Mouse (Mus musculus) forebrain, embryonic 10.5 days (tissue): ENCODE measurements around the gene Ppfibp1. TPM values are rescaled to one million over a fixed set of nuclear protein-coding genes. Genes with fewer than 3 reads are reported as not detected.
A peak's percentile ranks its signal among the peaks of the same experiment; 100 is the strongest.
"Not testable (repeated sequence)": the region's sequence is repeated elsewhere in the genome, so short reads cannot be mapped to it uniquely, and the experiment has no call there.

ENCODE experiments used
- DNase-seq: peaks from one replicate; pipeline ENCODE4 v3.0.0-alpha.2; 2017; ENCODE audit warnings: low spot score; ENCODE audit errors: extremely low spot score
- H3K27ac ChIP-seq: fragments of 300-500 bp; sonication (generic); 2 replicates; pipeline ENCODE4 v1.5.1; 2016; ENCODE audit warnings: mild to moderate bottlenecking
- H3K27me3 ChIP-seq: fragments of 300-500 bp; sonication (generic); 2 replicates; pipeline ENCODE4 v1.6.1; 2016; ENCODE audit warnings: mild to moderate bottlenecking; ENCODE audit not compliant: poor library complexity, severe bottlenecking
- H3K36me3 ChIP-seq: fragments of 300-500 bp; sonication (generic); replicated peaks from 2 replicates; pipeline ENCODE4 v1.6.1; 2016; ENCODE audit warnings: mild to moderate bottlenecking, moderate library complexity
- H3K4me1 ChIP-seq: fragments of 300-500 bp; sonication (generic); 2 replicates; pipeline ENCODE4 v1.6.1; 2016
- H3K4me3 ChIP-seq: fragments of 300-500 bp; sonication (generic); 2 replicates; pipeline ENCODE4 v1.5.1; 2016; ENCODE audit warnings: mild to moderate bottlenecking, moderate library complexity
- H3K9me3 ChIP-seq: fragments of 300-500 bp; sonication (generic); 2 replicates; pipeline ENCODE4 v1.6.1; 2016; ENCODE audit warnings: mild to moderate bottlenecking, moderate library complexity
- WGBS: fragments of 180-500 bp; shearing (Covaris S2); methylation state at CpG from one replicate; pipeline ENCODE4 v1.1.7; 2016; 5-methylcytosine and 5-hydroxymethylcytosine counted together
- polyA plus RNA-seq: library from polyadenylated mRNA; unstranded; fragments of >200 nt; fragmentation: Nextera tagmentation; extraction: Ambion mirVana; gene quantifications from 2 replicates; pipeline ENCODE4 v1.2.1, GENCODE M21; 2016

Gene Ppfibp1
- polyA plus RNA-seq, 1 experiment from 2014 or later: 30.0 TPM

GRCm38 (mm10) chr6:146864370-146864769 lies 23.9 kb upstream of the Ppfibp1 start:
- not testable (repeated sequence) for H3K4me3 ChIP-seq, DNase-seq, H3K27me3 ChIP-seq, H3K36me3 ChIP-seq, H3K27ac ChIP-seq, H3K9me3 ChIP-seq, H3K4me1 ChIP-seq
- 68% methylated on average over 5 of the region's 5 CpGs for WGBS

GRCm38 (mm10) chr6:146865701-146866100 lies 22.6 kb upstream of the Ppfibp1 start:
- DNase-seq: no peak
- H3K27ac ChIP-seq: no peak overlapping the region
- H3K27me3 ChIP-seq: no peaks in the 10 kb centered on the region
- H3K4me3 ChIP-seq: no peak overlapping the region
- H3K36me3 ChIP-seq: no peaks in the 10 kb centered on the region
- H3K4me1 ChIP-seq: no peaks in the 10 kb centered on the region
- 80% methylated on average over 4 of the region's 4 CpGs for WGBS
- no peaks in the 10 kb centered on the region for H3K9me3 ChIP-seq

- H3K27ac ChIP-seq: no peak overlapping the region
- 95% methylated on average over 4 of the region's 4 CpGs for WGBS
- no peak for DNase-seq
- peaks cover 3% of the 10 kb centered on the region; the same call in 1 of the 2 replicates for H3K4me1 ChIP-seq
- H3K4me3 ChIP-seq: no peak overlapping the region
- H3K27me3 ChIP-seq: peaks cover 17% of the 10 kb centered on the region
- H3K36me3 ChIP-seq: no peaks in the 10 kb centered on the region
- H3K9me3 ChIP-seq: peaks cover 5% of the 10 kb centered on the region
Measured at GRCm38 (mm10) chr6:146871975-146872374, 16.3 kb upstream of the Ppfibp1 start.

GRCm38 (mm10) chr6:146874415-146874814 lies 13.9 kb upstream of the Ppfibp1 start:
- Histone ChIP-seq H3K27me3 (peaks cover 24% of the 10 kb centered on the region), H3K36me3 (no peaks in the 10 kb centered on the region), H3K27ac (no peak overlapping the region), H3K9me3 (peaks cover 11% of the 10 kb centered on the region), H3K4me3 (no peak overlapping the region), H3K4me1 (peaks cover 14% of the 10 kb centered on the region)
- DNase-seq: no peak
- WGBS: 82% methylated on average over 6 of the region's 6 CpGs

- DNase-seq: no peak
- Histone ChIP-seq H3K9me3 (peaks cover 11% of the 10 kb centered on the region), H3K4me1 (peaks cover 24% of the 10 kb centered on the region), H3K27ac (no peak overlapping the region), H3K27me3 (peaks cover 24% of the 10 kb centered on the region), H3K4me3 (no peak overlapping the region), H3K36me3 (no peaks in the 10 kb centered on the region)
- WGBS: 91% methylated on average over 2 of the region's 2 CpGs
Measured at GRCm38 (mm10) chr6:146876820-146877219, 11.5 kb upstream of the Ppfibp1 start.

GRCm38 (mm10) chr6:146877425-146878045 lies 10.8 kb upstream of the Ppfibp1 start:
- H3K4me3 ChIP-seq: no peak overlapping the region
- H3K36me3 ChIP-seq: no peaks in the 10 kb centered on the region
- no peak overlapping the region for H3K27ac ChIP-seq
- 92% methylated on average over 12 of the region's 12 CpGs for WGBS
- no peak for DNase-seq
- H3K9me3 ChIP-seq: peaks cover 11% of the 10 kb centered on the region
- peaks cover 24% of the 10 kb centered on the region for H3K4me1 ChIP-seq
- peaks cover 24% of the 10 kb centered on the region for H3K27me3 ChIP-seq

GRCm38 (mm10) chr6:146878926-146879325 lies 9.4 kb upstream of the Ppfibp1 start:
- 24% methylated on average over 10 of the region's 10 CpGs for WGBS
- no peak overlapping the region for H3K4me3 ChIP-seq
- H3K4me1 ChIP-seq: peaks cover 24% of the 10 kb centered on the region
- no peak for DNase-seq
- H3K27me3 ChIP-seq: peaks cover 24% of the 10 kb centered on the region
- peak overlapping the region; percentile 72 for H3K27ac ChIP-seq
- peaks cover 11% of the 10 kb centered on the region for H3K9me3 ChIP-seq
- no peaks in the 10 kb centered on the region for H3K36me3 ChIP-seq

- Histone ChIP-seq H3K4me3 (no peak overlapping the region), H3K27ac (peak overlapping the region; percentile 68; the same call in 1 of the 2 replicates), H3K27me3 (peaks cover 18% of the 10 kb centered on the region), H3K4me1 (peaks cover 29% of the 10 kb centered on the region), H3K9me3 (peaks cover 11% of the 10 kb centered on the region), H3K36me3 (no peaks in the 10 kb centered on the region)
- DNase-seq: no peak
- 88% methylated on average over 9 of the region's 9 CpGs for WGBS
Measured at GRCm38 (mm10) chr6:146879856-146880255, 8.4 kb upstream of the Ppfibp1 start.

GRCm38 (mm10) chr6:146880296-146880695 lies 8.0 kb upstream of the Ppfibp1 start:
- H3K36me3 ChIP-seq: no peaks in the 10 kb centered on the region
- DNase-seq: no peak
- H3K4me1 ChIP-seq: peaks cover 33% of the 10 kb centered on the region
- peaks cover 11% of the 10 kb centered on the region for H3K9me3 ChIP-seq
- H3K27me3 ChIP-seq: peaks cover 13% of the 10 kb centered on the region
- H3K4me3 ChIP-seq: no peak overlapping the region
- 83% methylated on average over 4 of the region's 4 CpGs for WGBS
- peak overlapping the region; percentile 22; the same call in 1 of the 2 replicates for H3K27ac ChIP-seq

GRCm38 (mm10) chr6:146881896-146882770 lies 6.2 kb upstream of the Ppfibp1 start:
- Histone ChIP-seq H3K4me1 (peaks cover 52% of the 10 kb centered on the region), H3K36me3 (no peaks in the 10 kb centered on the region), H3K9me3 (peaks cover 5% of the 10 kb centered on the region), H3K27ac (no peak overlapping the region), H3K27me3 (0 out of 2 replicates have a peak, but pooled peaks cover 6% of the 10 kb centered on the region), H3K4me3 (no peak overlapping the region)
- WGBS: 70% methylated on average over 13 of the region's 13 CpGs
- DNase-seq: no peak

GRCm38 (mm10) chr6:146883426-146883825 lies 4.9 kb upstream of the Ppfibp1 start:
- Histone ChIP-seq H3K36me3 (no peaks in the 10 kb centered on the region), H3K4me1 (peaks cover 60% of the 10 kb centered on the region), H3K27ac (no peak overlapping the region), H3K9me3 (no peaks in the 10 kb centered on the region), H3K4me3 (no peak overlapping the region), H3K27me3 (0 out of 2 replicates have a peak, but pooled peaks cover under 1% of the 10 kb centered on the region)
- 78% methylated on average over 2 of the region's 2 CpGs for WGBS
- no peak for DNase-seq

GRCm38 (mm10) chr6:146884171-146884570 lies 4.1 kb upstream of the Ppfibp1 start:
- Histone ChIP-seq H3K36me3 (no peaks in the 10 kb centered on the region), H3K4me1 (peaks cover 58% of the 10 kb centered on the region), H3K4me3 (no peak overlapping the region), H3K9me3 (no peaks in the 10 kb centered on the region), H3K27ac (no peak overlapping the region), H3K27me3 (no peaks in the 10 kb centered on the region)
- DNase-seq: no peak
- WGBS: 88% methylated on average over 3 of the region's 3 CpGs

- Histone ChIP-seq H3K27me3 (no peaks in the 10 kb centered on the region), H3K9me3 (no peaks in the 10 kb centered on the region), H3K4me1 (peaks cover 58% of the 10 kb centered on the region), H3K4me3 (no peak overlapping the region), H3K27ac (peak overlapping the region; percentile 40), H3K36me3 (no peaks in the 10 kb centered on the region)
- 39% methylated on average over 4 of the region's 4 CpGs for WGBS
- no peak for DNase-seq
Measured at GRCm38 (mm10) chr6:146884851-146885250, 3.4 kb upstream of the Ppfibp1 start.
